Mouse (Mus musculus) MEL (cell line): ENCODE results near the gene Srgap3. TPM values are rescaled to one million over a fixed set of nuclear protein-coding genes. Genes with fewer than 3 reads are reported as not detected.

ENCODE experiments used
- DNase-seq: peaks from one replicate; pipeline ENCODE4 v3.0.0; 2011; ENCODE audit warnings: low read depth, low spot score
- H3K27ac ChIP-seq: 2 replicates; pipeline ENCODE4 v1.5.1; 2012; ENCODE audit warnings: low read depth, mild to moderate bottlenecking, control low read depth, low read length, moderate library complexity; ENCODE audit not compliant: control insufficient read depth
- H3K27me3 ChIP-seq, 2 experiments: fragments of 150-350 bp in 1 of 2; sonication (generic) in 1 of 2; 2 replicates each; pipeline ENCODE4 v1.6.1; 2012; ENCODE audit warnings: low read length in 2 of 2, mild to moderate bottlenecking in 2 of 2, improper control_type of control experiment in 1 of 2, moderate library complexity in 1 of 2; ENCODE audit not compliant: insufficient read depth in 2 of 2, control insufficient read depth in 1 of 2
- H3K36me3 ChIP-seq, 2 experiments: 2 replicates each; pipeline ENCODE4 v1.6.1; 2012 to 2014; ENCODE audit warnings: low read length in 2 of 2, improper control_type of control experiment in 1 of 2, inconsistent platforms in 1 of 2, mild to moderate bottlenecking in 1 of 2; ENCODE audit not compliant: insufficient read depth in 2 of 2, control insufficient read depth in 1 of 2
- H3K4me1 ChIP-seq, 2 experiments: fragments of 150-350 bp in 1 of 2; sonication (generic) in 1 of 2; 2 replicates each; pipeline ENCODE4 v1.6.1; 2012; ENCODE audit warnings: low read length in 2 of 2, improper control_type of control experiment in 1 of 2, mild to moderate bottlenecking in 1 of 2; ENCODE audit not compliant: insufficient read depth in 2 of 2, control insufficient read depth in 1 of 2
- H3K4me3 ChIP-seq, 2 experiments: fragments of 150-350 bp in 1 of 2; sonication (generic) in 1 of 2; 2 replicates each; pipeline ENCODE4 v1.5.1; 2012; ENCODE audit warnings: low read depth in 2 of 2, low read length in 2 of 2, mild to moderate bottlenecking in 2 of 2, moderate library complexity in 2 of 2, control low read depth in 1 of 2, improper control_type of control experiment in 1 of 2; ENCODE audit not compliant: control insufficient read depth in 1 of 2, insufficient read depth in 1 of 2
- H3K79me2 ChIP-seq: 2 replicates; pipeline ENCODE4 v1.6.1; 2012; ENCODE audit warnings: mild to moderate bottlenecking, low read length, moderate library complexity; ENCODE audit not compliant: control insufficient read depth, poor library complexity, insufficient read depth
- H3K9ac ChIP-seq: 2 replicates; pipeline ENCODE4 v1.6.1; 2012; ENCODE audit warnings: low read depth, mild to moderate bottlenecking, control low read depth, low read length, moderate library complexity; ENCODE audit not compliant: control insufficient read depth, poor library complexity, severe bottlenecking
- H3K9me3 ChIP-seq: fragments of 150-350 bp; sonication (generic); replicated peaks from 2 replicates; pipeline ENCODE4 v1.6.1; 2012; ENCODE audit warnings: mild to moderate bottlenecking, low read length, improper control_type of control experiment, moderate library complexity; ENCODE audit not compliant: insufficient read depth
- CHD1 ChIP-seq: IDR thresholded peaks from 2 replicates; pipeline ENCODE4 v1.6.1; 2012; ENCODE audit warnings: low read depth, mild to moderate bottlenecking, inconsistent platforms, low read length, improper control_type of control experiment
- CHD2 ChIP-seq: IDR thresholded peaks from 2 replicates; pipeline ENCODE4 v1.6.1; 2011; ENCODE audit warnings: low read length, improper control_type of control experiment
- E2F4 ChIP-seq: IDR thresholded peaks from 2 replicates; pipeline ENCODE4 v1.6.1; 2011; ENCODE audit warnings: low read depth, low read length, improper control_type of control experiment, borderline replicate concordance
- ELF1 ChIP-seq: IDR thresholded peaks from 2 replicates; pipeline ENCODE4 v1.6.1; 2014; ENCODE audit warnings: low read depth, mild to moderate bottlenecking, inconsistent platforms, low read length, improper control_type of control experiment, moderate library complexity
- EP300 ChIP-seq, 2 experiments: IDR thresholded peaks; 2 replicates each; pipeline ENCODE4 v1.6.1; 2011; ENCODE audit warnings: improper control_type of control experiment in 2 of 2, low read length in 2 of 2, low read depth in 1 of 2, mild to moderate bottlenecking in 1 of 2
- ETS1 ChIP-seq: IDR thresholded peaks from 2 replicates; pipeline ENCODE4 v1.6.1; 2012; ENCODE audit warnings: low read depth, mild to moderate bottlenecking, inconsistent platforms, low read length, improper control_type of control experiment, moderate library complexity
- GATA1 ChIP-seq: IDR thresholded peaks from 2 replicates; pipeline ENCODE4 v1.6.1; 2011; ENCODE audit warnings: low read depth, low read length, improper control_type of control experiment
- HCFC1 ChIP-seq: IDR thresholded peaks from 2 replicates; pipeline ENCODE4 v1.6.1; 2012; ENCODE audit warnings: low read depth, mild to moderate bottlenecking, inconsistent platforms, low read length, improper control_type of control experiment, moderate library complexity
- JUND ChIP-seq: IDR thresholded peaks from 2 replicates; pipeline ENCODE4 v1.6.1; 2011; ENCODE audit warnings: low read depth, mild to moderate bottlenecking, improper control_type of control experiment, low read length
- KAT2A ChIP-seq: conservative IDR thresholded peaks from 2 replicates; pipeline ENCODE4 v1.6.1; 2012; ENCODE audit warnings: low read depth, low read length, improper control_type of control experiment, inconsistent platforms
- MAFK ChIP-seq: IDR thresholded peaks from 2 replicates; pipeline ENCODE4 v1.6.1; 2011; ENCODE audit warnings: low read depth, mild to moderate bottlenecking, low read length, improper control_type of control experiment, borderline replicate concordance
- MAX ChIP-seq: IDR thresholded peaks from 2 replicates; pipeline ENCODE4 v1.6.1; 2011; ENCODE audit warnings: low read length, improper control_type of control experiment
- MAZ ChIP-seq: IDR thresholded peaks from 2 replicates; pipeline ENCODE4 v1.6.1; 2012; ENCODE audit warnings: low read depth, mild to moderate bottlenecking, inconsistent platforms, low read length, improper control_type of control experiment
- MXI1 ChIP-seq: IDR thresholded peaks from 2 replicates; pipeline ENCODE4 v1.6.1; 2011; ENCODE audit warnings: mild to moderate bottlenecking, low read depth, low read length, improper control_type of control experiment
- MYB ChIP-seq: IDR thresholded peaks from 2 replicates; pipeline ENCODE4 v1.6.1; 2011; ENCODE audit warnings: mild to moderate bottlenecking, low read depth, low read length, improper control_type of control experiment
- NELFE ChIP-seq: IDR thresholded peaks from 2 replicates; pipeline ENCODE4 v1.6.1; 2011; ENCODE audit warnings: low read depth, low read length, improper control_type of control experiment
- NRF1 ChIP-seq: IDR thresholded peaks from 2 replicates; pipeline ENCODE4 v1.6.1; 2014; ENCODE audit warnings: low read depth, mild to moderate bottlenecking, inconsistent platforms, low read length, improper control_type of control experiment, moderate library complexity; ENCODE audit not compliant: poor library complexity, insufficient read depth, severe bottlenecking
- POLR2A ChIP-seq, 2 experiments: IDR thresholded peaks; 2 replicates each; pipeline ENCODE4 v1.6.1; 2011 to 2012; ENCODE audit warnings: low read length in 2 of 2, mild to moderate bottlenecking in 2 of 2, control low read depth in 1 of 2, improper control_type of control experiment in 1 of 2, low read depth in 1 of 2, moderate library complexity in 1 of 2; ENCODE audit not compliant: control insufficient read depth in 1 of 2, insufficient read depth in 1 of 2, poor library complexity in 1 of 2
- POLR2AphosphoS5 ChIP-seq: IDR thresholded peaks from 2 replicates; pipeline ENCODE4 v1.6.1; 2012; ENCODE audit warnings: low read depth, borderline replicate concordance, mild to moderate bottlenecking, inconsistent platforms, low read length, moderate library complexity, mixed read lengths
- RCOR1 ChIP-seq: IDR thresholded peaks from 2 replicates; pipeline ENCODE4 v1.6.1; 2012; ENCODE audit warnings: low read depth, mild to moderate bottlenecking, inconsistent platforms, low read length, improper control_type of control experiment
- SMC3 ChIP-seq: IDR thresholded peaks from 2 replicates; pipeline ENCODE4 v1.6.1; 2011; ENCODE audit warnings: low read depth, low read length, improper control_type of control experiment
- UBTF ChIP-seq: IDR thresholded peaks from 2 replicates; pipeline ENCODE4 v1.6.1; 2012; ENCODE audit warnings: low read depth, mild to moderate bottlenecking, inconsistent platforms, low read length, improper control_type of control experiment, moderate library complexity, borderline replicate concordance; ENCODE audit not compliant: insufficient read depth
- USF2 ChIP-seq, 2 experiments: IDR thresholded peaks; 2 replicates each; pipeline ENCODE4 v1.6.1; 2011 to 2012; ENCODE audit warnings: improper control_type of control experiment in 2 of 2, low read length in 2 of 2, borderline replicate concordance in 1 of 2, inconsistent platforms in 1 of 2, low read depth in 1 of 2, mild to moderate bottlenecking in 1 of 2; ENCODE audit not compliant: insufficient read depth in 1 of 2
- ZC3H11A ChIP-seq: IDR thresholded peaks from 2 replicates; pipeline ENCODE4 v1.6.1; 2012; ENCODE audit warnings: low read depth, mild to moderate bottlenecking, inconsistent platforms, low read length, improper control_type of control experiment
- ZNF384 ChIP-seq: IDR thresholded peaks from 2 replicates; pipeline ENCODE4 v1.6.1; 2012; ENCODE audit warnings: low read depth, mild to moderate bottlenecking, inconsistent platforms, low read length, improper control_type of control experiment
- polyA plus RNA-seq, 2 experiments: library from polyadenylated mRNA; stranded (reverse) in 1 of 2; unstranded in 1 of 2; fragments of >175 nt in 1 of 2; fragments of >200 nt in 1 of 2; gene quantifications; 2 replicates each; pipeline versions ENCODE4 v1.2.1 to v1.2.4; 2012; ENCODE audit warnings: low replicate concordance in 2 of 2, low read depth in 1 of 2; ENCODE audit not compliant: insufficient read length in 2 of 2, insufficient read depth in 1 of 2, missing spikeins in 1 of 2
- total RNA-seq: library from RNA; depleted of rRNA; stranded (reverse); fragments of 300-350 nt; gene quantifications from 2 replicates; pipeline ENCODE4 v1.2.3, GENCODE M21; 2012

The Srgap3 gene
- total and polyA plus RNA-seq, 3 experiments: 0.31 to 0.75 TPM; not detected in 1

GRCm38 (mm10) chr6:112978947-112979346 is 31.9 kb upstream of the Srgap3 start:
- no peak overlapping the region for H3K4me3 ChIP-seq
- no peak overlapping the region for H3K9ac ChIP-seq
- H3K27me3 ChIP-seq: peaks cover 0 to 1% of the 10 kb centered on the region in 2 experiments; a peak in 1 of 4 replicates
- H3K4me1 ChIP-seq: no peaks in the 10 kb centered on the region
- H3K27ac ChIP-seq: no peak overlapping the region
- H3K36me3 ChIP-seq: no peaks in the 10 kb centered on the region
- no peaks in the 10 kb centered on the region for H3K9me3 ChIP-seq
- no peak for TF ChIP-seq UBTF
- no peak for TF ChIP-seq POLR2AphosphoS5
- no peak for TF ChIP-seq NRF1
- no peak for TF ChIP-seq ZNF384
- TF ChIP-seq KAT2A: no peak
- no peak for TF ChIP-seq ZC3H11A
- no peak for TF ChIP-seq MAFK
- TF ChIP-seq ELF1: no peak
- no peak for TF ChIP-seq POLR2A (IDR thresholded peaks at IDR 0.05; ENCODE audit: control insufficient read depth in 1 of 2, insufficient read depth in 1 of 2, low read depth in 1 of 2, low read length in 2 of 2, poor library complexity in 1 of 2)
- TF ChIP-seq HCFC1: no peak
- TF ChIP-seq MYB: no peak
- H3K79me2 ChIP-seq: no peaks in the 10 kb centered on the region
- DNase-seq: no peak

- Histone ChIP-seq H3K9me3 (no peaks in the 10 kb centered on the region), H3K27ac (no peak overlapping the region), H3K79me2 (no peaks in the 10 kb centered on the region), H3K27me3 (peaks cover 0 to 1% of the 10 kb centered on the region in 2 experiments; a peak in 1 of 4 replicates), H3K36me3 (no peaks in the 10 kb centered on the region), H3K4me3 (no peak overlapping the region), H3K4me1 (no peaks in the 10 kb centered on the region), H3K9ac (no peak overlapping the region)
- no peak for DNase-seq
- TF ChIP-seq JUND (no peak), GATA1 (no peak), USF2 (IDR thresholded peaks at IDR 0.05; ENCODE audit: borderline replicate concordance in 1 of 2, insufficient read depth in 1 of 2, low read depth in 1 of 2, low read length in 2 of 2) (no peak), SMC3 (no peak), MXI1 (no peak), NELFE (no peak), EP300 (IDR thresholded peaks at IDR 0.05; ENCODE audit: low read depth in 1 of 2, low read length in 2 of 2) (no peak), ETS1 (no peak), E2F4 (no peak), MAZ (no peak), CHD1 (no peak), CHD2 (no peak), RCOR1 (no peak), MAX (no peak), POLR2AphosphoS5 (no peak)
Measured at GRCm38 (mm10) chr6:112977246-112977645, 30.2 kb upstream of the Srgap3 start.
